Mouse (Mus musculus) CH12.LX (cell line): ENCODE data around the gene Ccdc66. TPM values are rescaled to one million over a fixed set of nuclear protein-coding genes. Genes with fewer than 3 reads are reported as not detected.

ENCODE experiments used
- DNase-seq: peaks from one replicate; pipeline ENCODE4 v3.0.0-alpha.2; 2013; ENCODE audit errors: extremely low read depth
- H3K27ac ChIP-seq: 2 replicates; pipeline ENCODE4 v1.5.1; 2012; ENCODE audit warnings: low read depth, mild to moderate bottlenecking, control low read depth, moderate library complexity; ENCODE audit not compliant: insufficient read depth
- H3K27me3 ChIP-seq: replicated peaks from 2 replicates; pipeline ENCODE3; 2012; ENCODE audit warnings: inconsistent platforms
- H3K36me3 ChIP-seq, 2 experiments: replicated peaks in 1 of 2; 2 replicates each; pipeline versions ENCODE3 to v1.6.1; 2012; ENCODE audit warnings: inconsistent platforms in 1 of 2, low read length in 1 of 2, mild to moderate bottlenecking in 1 of 2, mixed read lengths in 1 of 2, moderate library complexity in 1 of 2; ENCODE audit not compliant: control insufficient read depth in 1 of 2, insufficient read depth in 1 of 2
- H3K4me1 ChIP-seq, 2 experiments: 2 replicates each; pipeline ENCODE4 v1.6.1; 2012; ENCODE audit warnings: inconsistent platforms in 1 of 2, moderate library complexity in 1 of 2; ENCODE audit not compliant: insufficient read depth in 2 of 2, control insufficient read depth in 1 of 2
- H3K4me2 ChIP-seq: 2 replicates; pipeline ENCODE4 v1.6.1; 2012; ENCODE audit warnings: low read depth, mild to moderate bottlenecking, control low read depth; ENCODE audit not compliant: poor library complexity, insufficient read depth, severe bottlenecking
- H3K4me3 ChIP-seq, 3 experiments: fragments of 150-350 bp in 1 of 3; sonication (generic) in 1 of 3; replicated peaks in 1 of 3; 2 replicates each; pipeline versions ENCODE3 to v1.5.1; 2011 to 2012; ENCODE audit warnings: low read depth in 2 of 3, low read length in 2 of 3, mild to moderate bottlenecking in 2 of 3, moderate library complexity in 2 of 3, control low read depth in 1 of 3, improper control_type of control experiment in 1 of 3, inconsistent platforms in 1 of 3, mixed read lengths in 1 of 3; ENCODE audit not compliant: poor library complexity in 1 of 3
- H3K79me2 ChIP-seq: replicated peaks from 2 replicates; pipeline ENCODE4 v1.6.1; 2012; ENCODE audit warnings: mild to moderate bottlenecking, moderate library complexity; ENCODE audit not compliant: control insufficient read depth, poor library complexity, insufficient read depth, severe bottlenecking; ENCODE audit errors: extremely low read depth
- H3K9ac ChIP-seq: 2 replicates; pipeline ENCODE4 v1.6.1; 2012; ENCODE audit warnings: low read depth, mild to moderate bottlenecking, control low read depth, moderate library complexity; ENCODE audit not compliant: insufficient read depth
- H3K9me3 ChIP-seq: replicated peaks from 2 replicates; pipeline ENCODE3; 2012; ENCODE audit warnings: low read length, inconsistent platforms, mixed read lengths
- BHLHE40 ChIP-seq: IDR thresholded peaks from 2 replicates; pipeline ENCODE4 v1.6.1; 2011; ENCODE audit warnings: mild to moderate bottlenecking, low read depth, low read length, improper control_type of control experiment
- CHD1 ChIP-seq: IDR thresholded peaks from 2 replicates; pipeline ENCODE4 v1.6.1; 2012; ENCODE audit warnings: low read depth, low read length, improper control_type of control experiment, inconsistent platforms
- CHD2 ChIP-seq: IDR thresholded peaks from 2 replicates; pipeline ENCODE4 v1.6.1; 2011; ENCODE audit warnings: low read length, improper control_type of control experiment
- E2F4 ChIP-seq: IDR thresholded peaks from 2 replicates; pipeline ENCODE4 v1.6.1; 2011; ENCODE audit warnings: low read depth, low read length, improper control_type of control experiment; ENCODE audit not compliant: insufficient replicate concordance
- ELF1 ChIP-seq: IDR thresholded peaks from 2 replicates; pipeline ENCODE4 v1.6.1; 2014; ENCODE audit warnings: low read depth, mild to moderate bottlenecking, inconsistent platforms, low read length, improper control_type of control experiment
- EP300 ChIP-seq: IDR thresholded peaks from 2 replicates; pipeline ENCODE4 v1.6.1; 2011; ENCODE audit warnings: low read length, improper control_type of control experiment
- ETS1 ChIP-seq: conservative IDR thresholded peaks from 2 replicates; pipeline ENCODE4 v1.6.1; 2012; ENCODE audit warnings: low read depth, mild to moderate bottlenecking, inconsistent platforms, low read length, improper control_type of control experiment, moderate library complexity
- GABPA ChIP-seq: IDR thresholded peaks from 2 replicates; pipeline ENCODE4 v1.6.1; 2012; ENCODE audit warnings: low read depth, low read length, improper control_type of control experiment, inconsistent platforms; ENCODE audit not compliant: insufficient replicate concordance
- HCFC1 ChIP-seq: IDR thresholded peaks from 2 replicates; pipeline ENCODE4 v1.6.1; 2012; ENCODE audit warnings: low read depth, mild to moderate bottlenecking, inconsistent platforms, low read length, improper control_type of control experiment
- IRF4 ChIP-seq: IDR thresholded peaks from 2 replicates; pipeline ENCODE4 v1.6.1; 2014; ENCODE audit warnings: low read depth, mild to moderate bottlenecking, inconsistent platforms, low read length, improper control_type of control experiment
- MAZ ChIP-seq: IDR thresholded peaks from 2 replicates; pipeline ENCODE4 v1.6.1; 2012; ENCODE audit warnings: low read depth, mild to moderate bottlenecking, inconsistent platforms, low read length, improper control_type of control experiment, moderate library complexity
- MEF2A ChIP-seq: IDR thresholded peaks from 2 replicates; pipeline ENCODE4 v1.6.1; 2014; ENCODE audit warnings: low read depth, mild to moderate bottlenecking, inconsistent platforms, low read length, improper control_type of control experiment, borderline replicate concordance
- MXI1 ChIP-seq: IDR thresholded peaks from 2 replicates; pipeline ENCODE4 v1.6.1; 2011; ENCODE audit warnings: mild to moderate bottlenecking, low read depth, low read length, improper control_type of control experiment
- MYC ChIP-seq: IDR thresholded peaks from 2 replicates; pipeline ENCODE4 v1.6.1; 2011; ENCODE audit warnings: low read depth, mild to moderate bottlenecking, improper control_type of control experiment, low read length
- NELFE ChIP-seq: IDR thresholded peaks from 2 replicates; pipeline ENCODE4 v1.6.1; 2011; ENCODE audit warnings: low read depth, low read length, improper control_type of control experiment
- NRF1 ChIP-seq: IDR thresholded peaks from 2 replicates; pipeline ENCODE4 v1.6.1; 2014; ENCODE audit warnings: low read depth, mild to moderate bottlenecking, inconsistent platforms, low read length, improper control_type of control experiment, moderate library complexity
- PAX5 ChIP-seq: IDR thresholded peaks from 2 replicates; pipeline ENCODE4 v1.6.1; 2012; ENCODE audit warnings: low read length, inconsistent platforms, mixed read lengths
- POLR2A ChIP-seq: IDR thresholded peaks from 2 replicates; pipeline ENCODE4 v1.6.1; 2011; ENCODE audit warnings: low read depth, mild to moderate bottlenecking, improper control_type of control experiment, low read length
- POLR2AphosphoS2 ChIP-seq: IDR thresholded peaks from 2 replicates; pipeline ENCODE4 v1.6.1; 2011; ENCODE audit warnings: low read depth, low read length, improper control_type of control experiment
- RCOR1 ChIP-seq: conservative IDR thresholded peaks from 2 replicates; pipeline ENCODE4 v1.6.1; 2012; ENCODE audit warnings: low read depth, mild to moderate bottlenecking, inconsistent platforms, low read length, improper control_type of control experiment
- TBP ChIP-seq: conservative IDR thresholded peaks from 2 replicates; pipeline ENCODE4 v1.6.1; 2011; ENCODE audit warnings: low read depth, low read length, improper control_type of control experiment
- TCF12 ChIP-seq: IDR thresholded peaks from 2 replicates; pipeline ENCODE4 v1.6.1; 2014; ENCODE audit warnings: low read depth, mild to moderate bottlenecking, inconsistent platforms, low read length, improper control_type of control experiment
- UBTF ChIP-seq: IDR thresholded peaks from 2 replicates; pipeline ENCODE4 v1.6.1; 2012; ENCODE audit warnings: low read depth, mild to moderate bottlenecking, inconsistent platforms, low read length, improper control_type of control experiment, moderate library complexity
- USF1 ChIP-seq: IDR thresholded peaks from 2 replicates; pipeline ENCODE4 v1.6.1; 2014; ENCODE audit warnings: low read depth, mild to moderate bottlenecking, inconsistent platforms, low read length, improper control_type of control experiment
- USF2 ChIP-seq: conservative IDR thresholded peaks from 2 replicates; pipeline ENCODE4 v1.6.1; 2011; ENCODE audit warnings: low read depth, low read length, improper control_type of control experiment
- ZC3H11A ChIP-seq: IDR thresholded peaks from 2 replicates; pipeline ENCODE4 v1.6.1; 2012; ENCODE audit warnings: low read depth, mild to moderate bottlenecking, inconsistent platforms, low read length, improper control_type of control experiment
- ZKSCAN1 ChIP-seq: IDR thresholded peaks from 2 replicates; pipeline ENCODE4 v1.6.1; 2012; ENCODE audit warnings: low read depth, inconsistent platforms, low read length, improper control_type of control experiment, borderline replicate concordance
- ZMIZ1 ChIP-seq: IDR thresholded peaks from 2 replicates; pipeline ENCODE4 v1.6.1; 2012; ENCODE audit warnings: low read depth, mild to moderate bottlenecking, inconsistent platforms, low read length, improper control_type of control experiment
- ZNF384 ChIP-seq: IDR thresholded peaks from 2 replicates; pipeline ENCODE4 v1.6.1; 2012; ENCODE audit warnings: low read depth, low read length, improper control_type of control experiment, inconsistent platforms
- dilution Hi-C: fragments of 300-500 bp; cut with MboI; formaldehyde crosslinking; loops from 2 replicates; pipeline ENCODE4 v1.14.3; 2020; ENCODE audit warnings: low sequenced_read_pairs; ENCODE audit not compliant: extremely low pct_unique_long_range_greater_than_20kb, extremely low pct_ligation_motif_present
- in situ Hi-C: fragments of 300-500 bp; cut with MboI; formaldehyde crosslinking; loops from 3 replicates; pipeline ENCODE4 v1.14.3; 2019; ENCODE audit warnings: low sequenced_read_pairs, low pct_ligation_motif_present, low pct_unique_long_range_greater_than_20kb, mixed read lengths
- polyA plus RNA-seq: library from polyadenylated mRNA; unstranded; fragments of >175 nt; gene quantifications from 2 replicates; pipeline ENCODE4 v1.2.1, GENCODE M21; 2012; ENCODE audit warnings: low read depth; ENCODE audit not compliant: insufficient read length
- total RNA-seq, 2 experiments: library from RNA; depleted of rRNA; stranded (reverse); fragments of 300-350 nt in 1 of 2; fragments of >200 nt in 1 of 2; gene quantifications; 2 replicates each; pipeline ENCODE4 v1.2.3; 2012 to 2014

Ccdc66 gene
- total and polyA plus RNA-seq, 3 experiments: 6.9 to 19.9 (median 9.0) TPM

DNA sequence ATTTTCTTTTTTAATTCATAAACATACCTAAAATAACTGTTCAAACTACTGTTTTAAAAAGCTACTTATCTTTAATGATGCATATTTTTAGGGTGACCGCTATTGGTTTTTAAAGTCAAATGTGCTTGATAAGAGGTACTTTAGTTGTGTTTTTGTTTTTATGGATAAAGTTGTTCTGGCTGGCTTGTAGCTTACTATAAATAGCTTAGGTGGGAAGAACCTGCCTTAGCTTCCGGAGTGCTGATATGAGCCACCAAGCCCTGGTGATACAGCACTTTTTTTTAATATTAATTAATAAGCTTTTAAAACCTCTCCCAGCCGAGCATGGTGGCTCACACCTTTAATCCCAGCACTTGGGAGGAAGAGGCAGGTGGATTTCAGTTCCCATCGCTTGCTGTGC is 61.3 kb downstream of the Ccdc66 start:
- Histone ChIP-seq H3K4me2 (no peak overlapping the region), H3K36me3 (peaks cover 15 to 48% of the 10 kb centered on the region in 2 experiments), H3K79me2 (no peaks in the 10 kb centered on the region), H3K4me3 (no peak overlapping the region), H3K9ac (no peak overlapping the region), H3K27ac (no peak overlapping the region), H3K9me3 (no peaks in the 10 kb centered on the region), H3K4me1 (no peaks in the 10 kb centered on the region), H3K27me3 (no peaks in the 10 kb centered on the region)
- in situ Hi-C loops (no loop called here), dilution Hi-C loops (no loop called here)
- no peak for DNase-seq
- no peak for TF ChIP-seq RCOR1
- no peak for TF ChIP-seq HCFC1
- TF ChIP-seq PAX5: no peak
- no peak for TF ChIP-seq ZMIZ1
- TF ChIP-seq TCF12: no peak
- TF ChIP-seq BHLHE40: no peak
- no peak for TF ChIP-seq POLR2A
- no peak for TF ChIP-seq EP300
- no peak for TF ChIP-seq ZC3H11A
- TF ChIP-seq ZKSCAN1: no peak
- TF ChIP-seq POLR2AphosphoS2: no peak
- no peak for TF ChIP-seq CHD2
- TF ChIP-seq MYC: no peak
- TF ChIP-seq USF2: no peak
- no peak for TF ChIP-seq ELF1
- TF ChIP-seq MXI1: no peak
- TF ChIP-seq ZNF384: no peak
- TF ChIP-seq NRF1: no peak
- no peak for TF ChIP-seq NELFE
- no peak for TF ChIP-seq GABPA

DNA sequence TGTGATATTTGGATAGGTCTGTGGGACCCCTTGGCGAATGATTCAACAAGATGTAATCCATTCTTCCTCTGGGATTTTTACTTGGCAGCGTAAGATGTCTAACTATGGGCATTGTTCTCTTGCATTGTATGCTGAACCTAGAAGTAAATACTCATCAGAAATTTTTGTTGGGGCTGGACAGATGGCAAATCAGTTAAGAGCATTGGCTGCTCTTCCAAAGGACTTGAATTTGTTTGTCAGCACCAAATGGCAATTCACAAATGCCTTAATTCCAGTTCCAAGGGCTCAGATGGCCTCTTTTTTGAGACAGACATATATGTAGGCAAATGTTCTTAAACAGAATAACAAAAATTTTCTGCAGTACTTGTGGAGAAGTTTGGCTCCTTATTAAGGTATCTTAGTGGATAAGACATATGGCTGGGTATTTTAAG is 63.4 kb downstream of the Ccdc66 start:
- no peak overlapping the region for H3K9ac ChIP-seq
- no peak for DNase-seq
- H3K27ac ChIP-seq: no peak overlapping the region
- in situ Hi-C loops (no loop called here), dilution Hi-C loops (no loop called here)
- TF ChIP-seq ETS1: no peak
- no peak for TF ChIP-seq POLR2A
- no peak for TF ChIP-seq E2F4
- no peak for TF ChIP-seq MXI1
- TF ChIP-seq TBP: no peak
- TF ChIP-seq USF1: no peak
- TF ChIP-seq ZMIZ1: no peak
- TF ChIP-seq MEF2A: no peak
- TF ChIP-seq GABPA: no peak
- TF ChIP-seq MAZ: no peak
- no peak for TF ChIP-seq CHD1
- TF ChIP-seq ZKSCAN1: no peak
- TF ChIP-seq CHD2: no peak
- no peak for TF ChIP-seq MYC
- TF ChIP-seq UBTF: no peak
- no peak for TF ChIP-seq IRF4
- TF ChIP-seq NRF1: no peak
- no peaks in the 10 kb centered on the region; the same call in 1 of the 2 replicates for H3K79me2 ChIP-seq
- H3K9me3 ChIP-seq: no peaks in the 10 kb centered on the region
- H3K36me3 ChIP-seq: peaks cover 15 to 52% of the 10 kb centered on the region in 2 experiments
- H3K4me2 ChIP-seq: no peak overlapping the region
- H3K4me3 ChIP-seq: no peak overlapping the region
- H3K4me1 ChIP-seq: no peaks in the 10 kb centered on the region
- H3K27me3 ChIP-seq: no peaks in the 10 kb centered on the region
